Mouse (Mus musculus) kidney, adult 9 months (tissue): ENCODE results near the gene H2-M10.4.
A peak's percentile ranks its signal among the peaks of the same experiment; 100 is the strongest.
"Not testable (repeated sequence)": the region's sequence is repeated elsewhere in the genome, so short reads cannot be mapped to it uniquely, and the experiment has no call there.

Experiments used
- DNase-seq: peaks from one replicate; pipeline ENCODE4 v3.0.0; 2022

Gene H2-M10.4

GRCm38 (mm10) chr17:36462234-36462633, at the start of gene H2-M10.4:
Gene H2-M10.4, minus strand, starts transcription at chr17:36462334.
- no peak for DNase-seq

- no peak for DNase-seq
Measured at GRCm38 (mm10) chr17:36503910-36504309, 41.8 kb upstream of the H2-M10.4 start.

GRCm38 (mm10) chr17:36500435-36500834, 38.3 kb upstream of the H2-M10.4 start:
- DNase-seq, result no peak

- not testable (repeated sequence) for DNase-seq
Measured at GRCm38 (mm10) chr17:36488181-36488580, 26.0 kb upstream of the H2-M10.4 start.

DNA sequence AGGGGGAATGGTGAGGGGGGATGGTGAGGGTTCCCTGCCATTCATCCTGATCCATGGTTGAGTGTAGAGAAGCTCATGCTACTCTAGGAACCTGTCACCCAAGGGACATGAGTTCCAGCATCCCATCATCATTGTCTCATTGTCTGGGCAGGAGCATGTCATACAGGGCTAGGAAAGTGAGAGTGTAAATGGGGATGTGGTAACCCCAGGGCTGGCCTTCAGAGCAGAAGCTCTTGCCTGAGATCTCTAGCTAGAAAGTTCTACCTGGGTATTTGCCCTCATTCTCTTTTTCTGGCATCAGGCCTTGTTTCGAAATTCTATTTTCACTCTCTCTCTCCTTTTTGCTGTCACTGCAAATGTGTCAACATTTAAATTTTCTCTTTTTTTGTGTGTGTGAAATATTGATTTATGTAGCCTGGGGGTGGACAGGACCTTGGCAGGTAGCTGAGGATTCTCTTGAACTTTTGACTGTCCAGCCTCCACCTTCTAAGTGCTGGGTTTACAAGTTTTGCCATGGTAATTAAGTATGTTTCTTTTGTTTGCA, 24.6 kb upstream of the H2-M10.4 start:
- DNase-seq, result no peak

DNA sequence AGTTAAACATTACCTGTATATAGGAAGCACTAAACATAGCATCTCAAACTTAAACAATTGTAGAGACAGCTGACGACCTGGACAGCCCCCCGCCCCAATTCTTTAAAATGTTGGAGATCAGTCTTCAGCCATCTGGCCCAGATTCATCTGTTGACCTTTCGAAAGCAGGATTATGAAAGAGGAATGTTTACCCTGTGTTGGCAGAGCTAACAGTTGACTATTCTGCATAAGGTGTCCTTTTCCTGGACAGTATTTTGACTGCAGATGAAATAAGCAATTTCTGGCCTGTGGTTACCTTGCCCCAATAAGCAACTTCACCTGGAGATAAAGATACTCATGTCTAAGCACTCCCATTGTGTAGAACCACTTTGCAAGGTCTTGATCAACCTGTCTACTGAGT, 21.7 kb upstream of the H2-M10.4 start:
- no peak for DNase-seq

GRCm38 (mm10) chr17:36456260-36456659, 5.9 kb downstream of the H2-M10.4 start:
- DNase-seq, result no peak

DNA sequence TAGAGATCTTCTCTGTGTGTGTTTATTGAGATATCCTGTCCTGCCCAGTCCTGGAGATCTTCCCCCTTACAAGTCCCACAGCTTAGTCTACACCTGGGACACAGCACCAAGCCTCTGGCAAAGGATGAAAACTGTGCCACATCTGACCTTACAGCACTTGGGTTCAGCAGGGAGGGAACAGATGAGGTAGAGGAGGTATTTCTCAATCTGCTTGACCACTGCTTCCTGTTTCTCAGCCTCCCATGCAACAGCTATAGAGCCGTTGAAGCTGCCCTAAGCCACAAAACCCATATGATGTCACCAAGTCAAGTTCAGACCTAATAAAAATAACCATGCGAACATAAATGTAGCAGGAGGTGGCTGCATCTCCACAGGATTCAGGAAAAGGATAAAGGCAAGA, 30.7 kb downstream of the H2-M10.4 start:
- no peak for DNase-seq

GRCm38 (mm10) chr17:36418091-36418754, 43.9 kb downstream of the H2-M10.4 start:
- DNase-seq, result peak; percentile 47

DNA sequence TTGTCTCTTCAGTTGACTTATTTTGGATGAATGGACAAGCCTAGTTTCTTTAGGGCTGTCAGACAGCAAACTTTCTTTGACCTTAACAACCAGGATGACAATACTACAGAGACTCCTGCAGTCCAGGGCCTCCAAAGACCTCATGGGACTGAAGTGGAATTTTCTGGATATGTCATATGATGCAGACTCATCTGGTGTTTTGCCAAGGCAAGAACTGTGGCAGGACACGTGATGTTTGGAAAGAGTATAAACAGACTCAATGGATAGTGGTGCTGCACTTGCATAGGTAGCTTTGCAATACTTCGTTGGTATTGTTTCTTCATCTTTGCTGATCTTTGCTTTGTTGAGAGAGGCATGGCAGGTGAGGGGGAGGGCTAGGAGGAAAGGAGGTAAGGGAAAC, 44.7 kb downstream of the H2-M10.4 start:
- DNase-seq, result no peak

GRCm38 (mm10) chr17:36415407-36415806, 46.7 kb downstream of the H2-M10.4 start:
- no peak for DNase-seq

DNA sequence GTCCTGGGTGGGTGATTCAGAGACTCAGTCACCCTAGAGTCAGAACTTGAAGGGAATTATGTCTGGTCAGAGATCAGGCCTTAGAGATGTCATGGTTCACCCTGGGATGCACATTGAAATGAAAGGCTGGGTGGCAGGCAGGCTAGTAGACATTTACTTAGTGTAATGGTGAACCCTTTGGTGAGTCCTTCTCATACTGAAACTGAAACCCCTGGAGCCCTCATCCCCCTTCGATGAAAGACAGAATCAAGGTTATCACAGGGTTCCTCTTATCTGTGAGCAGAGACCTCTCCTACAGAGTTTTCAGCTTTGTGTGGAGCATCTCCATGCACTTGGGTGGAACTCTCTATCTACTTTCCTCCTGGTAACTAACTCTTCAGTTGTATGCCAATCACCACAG, 47.8 kb downstream of the H2-M10.4 start:
- DNase-seq, result no peak
